Mouse (Mus musculus) heart, adult 2 months (tissue): ENCODE results near the gene Car10.

Experiments used
- EP300 ChIP-seq: fragments of 200-500 bp; IDR thresholded peaks from 2 replicates; pipeline ENCODE4 v1.6.1; 2011; ENCODE audit warnings: low read depth, low read length, control low read depth; ENCODE audit not compliant: insufficient read depth
- POLR2A ChIP-seq: fragments of 200-500 bp; IDR thresholded peaks from 2 replicates; pipeline ENCODE4 v1.6.1; 2011; ENCODE audit warnings: mild to moderate bottlenecking, low read depth, low read length, control low read depth; ENCODE audit not compliant: insufficient read depth

DNA sequence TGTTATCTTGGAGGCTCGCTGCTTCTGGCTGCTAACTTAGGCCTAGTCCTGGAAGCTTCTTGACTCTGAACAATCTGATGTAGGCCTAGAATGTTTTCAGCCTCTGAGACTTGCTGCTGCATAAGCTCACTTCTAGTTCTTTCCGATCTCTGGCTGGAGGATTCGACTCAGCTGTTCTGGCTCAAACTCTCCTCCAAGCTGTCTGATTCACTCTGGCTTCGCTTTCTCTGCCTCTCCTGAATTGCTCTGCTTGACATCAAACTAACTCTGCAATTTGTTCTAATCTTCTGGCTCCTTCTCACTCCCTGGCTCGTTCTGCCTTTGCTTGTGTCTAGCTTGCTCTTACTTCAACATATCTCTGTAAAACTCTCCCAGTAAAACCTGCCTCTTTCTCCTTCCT lies 90.8 kb downstream of the Car10 start:
- TF ChIP-seq POLR2A (no peak), EP300 (no peak)
